Mouse (Mus musculus) limb, embryonic 14.5 days (tissue): ENCODE results near the gene Nfs1. TPM values are rescaled to one million over a fixed set of nuclear protein-coding genes. Genes with fewer than 3 reads are reported as not detected.

ENCODE experiments used
- ATAC-seq: fragments of 200-750 bp; cut with Nextera tagmentation; 2 replicates; pipeline ENCODE4 v1.8.0; 2017; ENCODE audit warnings: low read depth, moderate number of reproducible peaks, moderate TSS enrichment; ENCODE audit not compliant: low FRiP score
- DNase-seq: peaks from one replicate; pipeline ENCODE4 v3.0.0-alpha.2; 2015; ENCODE audit warnings: low spot score
- H3K27ac ChIP-seq: fragments of 300-500 bp; sonication (generic); replicated peaks from 2 replicates; pipeline ENCODE4 v1.5.1; 2014; ENCODE audit warnings: low read depth, mild to moderate bottlenecking, low read length, moderate library complexity, mixed read lengths
- H3K27me3 ChIP-seq: fragments of 300-500 bp; sonication (generic); 2 replicates; pipeline ENCODE4 v1.6.1; 2014; ENCODE audit warnings: low read length, mixed read lengths; ENCODE audit not compliant: control insufficient read depth, insufficient read depth
- H3K36me3 ChIP-seq: fragments of 300-500 bp; sonication (generic); 2 replicates; pipeline ENCODE4 v1.6.1; 2014; ENCODE audit warnings: mild to moderate bottlenecking, low read length, moderate library complexity, mixed read lengths; ENCODE audit not compliant: control insufficient read depth, insufficient read depth
- H3K4me1 ChIP-seq: fragments of 300-500 bp; sonication (generic); 2 replicates; pipeline ENCODE4 v1.6.1; 2014; ENCODE audit warnings: antibody characterized with exemption, low read length, mixed read lengths; ENCODE audit not compliant: control insufficient read depth, insufficient read depth
- H3K4me2 ChIP-seq: fragments of 300-500 bp; sonication (generic); replicated peaks from 2 replicates; pipeline ENCODE4 v1.6.1; 2014; ENCODE audit warnings: low read depth, mild to moderate bottlenecking, low read length, moderate library complexity; ENCODE audit not compliant: severe bottlenecking
- H3K4me3 ChIP-seq: fragments of 300-500 bp; sonication (generic); replicated peaks from 2 replicates; pipeline ENCODE4 v1.5.1; 2014; ENCODE audit warnings: low read length
- H3K9ac ChIP-seq: fragments of 300-500 bp; sonication (generic); 2 replicates; pipeline ENCODE4 v1.6.1; 2014; ENCODE audit warnings: mild to moderate bottlenecking, low read depth, low read length, moderate library complexity; ENCODE audit not compliant: severe bottlenecking
- H3K9me3 ChIP-seq: fragments of 300-500 bp; sonication (generic); 2 replicates; pipeline ENCODE4 v1.6.1; 2016; ENCODE audit warnings: low read length; ENCODE audit not compliant: control insufficient read depth
- POLR2A ChIP-seq: fragments of 200-500 bp; IDR thresholded peaks from 2 replicates; pipeline ENCODE4 v1.8.0; 2012; ENCODE audit warnings: inconsistent platforms, mild to moderate bottlenecking, moderate library complexity, borderline replicate concordance; ENCODE audit not compliant: insufficient read depth, insufficient read length; ENCODE audit errors: extremely low read depth
- WGBS: fragments of 180-500 bp; shearing (Covaris S2); extraction: QIAGEN DNeasy Blood & Tissue Kit; methylation state at CpG from one replicate; pipeline ENCODE4 v1.1.7; 2014; 5-methylcytosine and 5-hydroxymethylcytosine counted together
- polyA plus RNA-seq, 2 experiments: library from polyadenylated mRNA; depleted of rRNA in 1 of 2; stranded (reverse) in 1 of 2; unstranded in 1 of 2; fragments of >200 nt; fragmentation: Nextera tagmentation in 1 of 2; extraction: Ambion mirVana in 1 of 2; gene quantifications; 2 replicates each; pipeline versions ENCODE4 v1.2.1 to v1.2.3; 2012 to 2014

Gene Nfs1
- polyA plus RNA-seq, 2 experiments = 36.6 to 39.0 TPM

- peaks cover 22% of the 10 kb centered on the region for H3K36me3 ChIP-seq
- no peak for TF ChIP-seq POLR2A
- no peak overlapping the region for H3K4me3 ChIP-seq
- WGBS = 61% methylated on average over 2 of the region's 2 CpGs
- no peaks in the 10 kb centered on the region for H3K27me3 ChIP-seq
- no peak overlapping the region for H3K4me2 ChIP-seq
- H3K9me3 ChIP-seq = no peaks in the 10 kb centered on the region
- DNase-seq = no peak
- ATAC-seq = no peak
- 0 out of 2 replicates have a peak overlapping the region, but pooled peaks have one; percentile 76 for H3K9ac ChIP-seq
- H3K27ac ChIP-seq = no peak overlapping the region
- peaks cover 18% of the 10 kb centered on the region for H3K4me1 ChIP-seq
These were observed 37.6 kb upstream of the Nfs1 start for GRCm38 (mm10) chr2:156181592-156181991.

GRCm38 (mm10) chr2:156180824-156181590 is 37.0 kb upstream of the Nfs1 start:
- Histone ChIP-seq H3K4me1 (peaks cover 18% of the 10 kb centered on the region), H3K9me3 (no peaks in the 10 kb centered on the region), H3K4me2 (peak overlapping the region; percentile 67), H3K27ac (peak overlapping the region; percentile 84), H3K36me3 (peaks cover 27% of the 10 kb centered on the region), H3K27me3 (no peaks in the 10 kb centered on the region), H3K4me3 (peak overlapping the region; percentile 99), H3K9ac (peak overlapping the region; percentile 76)
- DNase-seq (no peak), ATAC-seq (no peak)
- no peak for TF ChIP-seq POLR2A
- 11% methylated on average over 8 of the region's 8 CpGs for WGBS

GRCm38 (mm10) chr2:156180094-156180821 is 36.3 kb upstream of the Nfs1 start, which contains the start of gene Rbm39:
TSS of gene Rbm39 (minus strand) at chr2:156180238.
- ATAC-seq = peak; percentile 96
- Histone ChIP-seq H3K36me3 (peaks cover 32% of the 10 kb centered on the region), H3K9me3 (no peaks in the 10 kb centered on the region), H3K9ac (peak within 1 kb of the TSS; percentile 100), H3K27me3 (no peaks in the 10 kb centered on the region), H3K4me3 (peak within 1 kb of the TSS; percentile 99), H3K4me1 (peaks cover 18% of the 10 kb centered on the region), H3K27ac (peak within 1 kb of the TSS; percentile 99), H3K4me2 (peak within 1 kb of the TSS; percentile 77)
- TF ChIP-seq POLR2A = peak; percentile 97; the same call in 1 of the 2 replicates
- DNase-seq = peak; percentile 100
- under 1% methylated on average over 47 of the region's 47 CpGs for WGBS

GRCm38 (mm10) chr2:156179796-156180093 is 35.8 kb upstream of the Nfs1 start:
- H3K9ac ChIP-seq = peak overlapping the region; percentile 100
- WGBS = 0% methylated on average over 24 of the region's 41 CpGs
- peak overlapping the region; percentile 99 for H3K27ac ChIP-seq
- peaks cover 37% of the 10 kb centered on the region for H3K36me3 ChIP-seq
- ATAC-seq = no peak; the same call in 1 of the 2 replicates
- H3K27me3 ChIP-seq = no peaks in the 10 kb centered on the region
- no peak for DNase-seq
- TF ChIP-seq POLR2A = no peak
- H3K4me3 ChIP-seq = peak overlapping the region; percentile 99
- peaks cover 18% of the 10 kb centered on the region for H3K4me1 ChIP-seq
- no peaks in the 10 kb centered on the region for H3K9me3 ChIP-seq
- 0 out of 2 replicates have a peak overlapping the region, but pooled peaks have one; percentile 77 for H3K4me2 ChIP-seq

- peak; percentile 83 for DNase-seq
- Histone ChIP-seq H3K4me3 (peak overlapping the region; percentile 99), H3K36me3 (peaks cover 42% of the 10 kb centered on the region), H3K9me3 (no peaks in the 10 kb centered on the region), H3K9ac (peak overlapping the region; percentile 100), H3K4me1 (peaks cover 18% of the 10 kb centered on the region), H3K27me3 (no peaks in the 10 kb centered on the region), H3K27ac (peak overlapping the region; percentile 99), H3K4me2 (peak overlapping the region; percentile 77)
- WGBS = 1% methylated on average over 45 of the region's 47 CpGs
- ATAC-seq = peak; percentile 36
- TF ChIP-seq POLR2A = peak; percentile 75; the same call in 1 of the 2 replicates
These were observed 35.2 kb upstream of the Nfs1 start for GRCm38 (mm10) chr2:156179046-156179795.
